Mouse (Mus musculus): Measurements from ENCODE around the gene Cadps. TPM values are rescaled to one million over a fixed set of nuclear protein-coding genes. Genes with fewer than 3 reads are reported as not detected.

Cadps gene
- polyA plus RNA-seq, 1 experiment from 2014 or later: 0.13 TPM

- no peaks in the 10 kb centered on the region for H3K36me3 ChIP-seq (ENCODE audit: insufficient read depth, low read length)
- no peak for TF ChIP-seq CTCF (IDR thresholded peaks at IDR 0.05; ENCODE audit: low read depth)
- H3K4me1 ChIP-seq (replicated peaks; ENCODE audit: insufficient read depth, low read length): no peaks in the 10 kb centered on the region; the same call in 1 of the 2 replicates
- no peak overlapping the region for H3K4me3 ChIP-seq (replicated peaks; ENCODE audit: low read depth, low read length)
- no peak overlapping the region for H3K4me2 ChIP-seq (ENCODE audit: low read length)
- no peak overlapping the region for H3K9ac ChIP-seq (ENCODE audit: low read depth, low read length)
- DNase-seq (ENCODE audit: low spot score): no peak
- WGBS: 7% methylated on average over 15 of the region's 15 CpGs
- 0 out of 2 replicates have a peak, but pooled peaks have one; percentile 27 for ATAC-seq (replicated peaks; ENCODE audit: low FRiP score, low read depth)
- no peaks in the 10 kb centered on the region for H3K9me3 ChIP-seq (replicated peaks; ENCODE audit: low read length)
- H3K27me3 ChIP-seq (ENCODE audit: insufficient read depth, low read length): peaks cover 78% of the 10 kb centered on the region
- no peak overlapping the region for H3K27ac ChIP-seq
These were observed 473.4 kb downstream of the Cadps start for GRCm38 (mm10) chr14:12349334-12350090.

- no peak for TF ChIP-seq CTCF (IDR thresholded peaks at IDR 0.05; ENCODE audit: low read depth)
- no peaks in the 10 kb centered on the region for H3K9me3 ChIP-seq (replicated peaks; ENCODE audit: low read length)
- H3K4me3 ChIP-seq (replicated peaks; ENCODE audit: low read depth, low read length): no peak within 1 kb of the TSS
- peaks cover 86% of the 10 kb centered on the region for H3K27me3 ChIP-seq (ENCODE audit: insufficient read depth, low read length)
- ATAC-seq (replicated peaks; ENCODE audit: low FRiP score, low read depth): no peak
- H3K27ac ChIP-seq: no peak within 1 kb of the TSS
- DNase-seq (ENCODE audit: low spot score): no peak
- H3K4me1 ChIP-seq (replicated peaks; ENCODE audit: insufficient read depth, low read length): no peaks in the 10 kb centered on the region; the same call in 1 of the 2 replicates
- H3K4me2 ChIP-seq (ENCODE audit: low read length): no peak within 1 kb of the TSS
- 2% methylated on average over 2 of the region's 2 CpGs for WGBS
- no peaks in the 10 kb centered on the region for H3K36me3 ChIP-seq (ENCODE audit: insufficient read depth, low read length)
- H3K9ac ChIP-seq (ENCODE audit: low read depth, low read length): no peak within 1 kb of the TSS
These were observed 474.8 kb downstream of the Cadps start, which contains the start of gene Fezf2 for GRCm38 (mm10) chr14:12348089-12348488. TSS of gene Fezf2 (minus strand) at chr14:12348189.

- TF ChIP-seq CTCF (IDR thresholded peaks at IDR 0.05; ENCODE audit: low read depth): no peak
- no peak for DNase-seq (ENCODE audit: low spot score)
- Histone ChIP-seq H3K9ac (ENCODE audit: low read depth, low read length) (no peak overlapping the region), H3K9me3 (replicated peaks; ENCODE audit: low read length) (no peaks in the 10 kb centered on the region), H3K4me1 (replicated peaks; ENCODE audit: insufficient read depth, low read length) (no peaks in the 10 kb centered on the region; the same call in 1 of the 2 replicates), H3K36me3 (ENCODE audit: insufficient read depth, low read length) (no peaks in the 10 kb centered on the region), H3K27ac (no peak overlapping the region), H3K27me3 (ENCODE audit: insufficient read depth, low read length) (peaks cover 91% of the 10 kb centered on the region), H3K4me3 (replicated peaks; ENCODE audit: low read depth, low read length) (peak overlapping the region; percentile 24), H3K4me2 (ENCODE audit: low read length) (peak overlapping the region; percentile 38)
- no peak for ATAC-seq (replicated peaks; ENCODE audit: low FRiP score, low read depth)
- WGBS: 2% methylated on average over 26 of the region's 26 CpGs
These were observed 475.8 kb downstream of the Cadps start for GRCm38 (mm10) chr14:12346865-12347600.

GRCm38 (mm10) chr14:12346011-12346864 is 476.6 kb downstream of the Cadps start:
- H3K27me3 ChIP-seq (ENCODE audit: insufficient read depth, low read length): peaks cover 91% of the 10 kb centered on the region
- H3K4me3 ChIP-seq (replicated peaks; ENCODE audit: low read depth, low read length): peak overlapping the region; percentile 24
- no peaks in the 10 kb centered on the region for H3K9me3 ChIP-seq (replicated peaks; ENCODE audit: low read length)
- H3K4me2 ChIP-seq (ENCODE audit: low read length): peak overlapping the region; percentile 38
- TF ChIP-seq CTCF (IDR thresholded peaks at IDR 0.05; ENCODE audit: low read depth): no peak
- WGBS: 1% methylated on average over 50 of the region's 50 CpGs
- no peak for ATAC-seq (replicated peaks; ENCODE audit: low FRiP score, low read depth)
- H3K9ac ChIP-seq (ENCODE audit: low read depth, low read length): no peak overlapping the region
- H3K36me3 ChIP-seq (ENCODE audit: insufficient read depth, low read length): no peaks in the 10 kb centered on the region
- no peak overlapping the region for H3K27ac ChIP-seq
- no peak for DNase-seq (ENCODE audit: low spot score)
- no peaks in the 10 kb centered on the region; the same call in 1 of the 2 replicates for H3K4me1 ChIP-seq (replicated peaks; ENCODE audit: insufficient read depth, low read length)

GRCm38 (mm10) chr14:12345241-12345921 is 477.5 kb downstream of the Cadps start:
- DNase-seq (ENCODE audit: low spot score): no peak
- ATAC-seq (replicated peaks; ENCODE audit: low FRiP score, low read depth): no peak
- Histone ChIP-seq H3K9ac (ENCODE audit: low read depth, low read length) (no peak overlapping the region), H3K4me2 (ENCODE audit: low read length) (peak overlapping the region; percentile 44), H3K4me3 (replicated peaks; ENCODE audit: low read depth, low read length) (peak overlapping the region; percentile 24), H3K4me1 (replicated peaks; ENCODE audit: insufficient read depth, low read length) (no peaks in the 10 kb centered on the region; the same call in 1 of the 2 replicates), H3K36me3 (ENCODE audit: insufficient read depth, low read length) (no peaks in the 10 kb centered on the region), H3K27ac (no peak overlapping the region), H3K27me3 (ENCODE audit: insufficient read depth, low read length) (peaks cover 88% of the 10 kb centered on the region), H3K9me3 (replicated peaks; ENCODE audit: low read length) (no peaks in the 10 kb centered on the region)
- no peak for TF ChIP-seq CTCF (IDR thresholded peaks at IDR 0.05; ENCODE audit: low read depth)
- 1% methylated on average over 40 of the region's 40 CpGs for WGBS

Measured in kidney, postnatal 0 days (tissue).